Mouse (Mus musculus) olfactory bulb, adult 2 months (tissue): ENCODE results near the gene Cyth3.

Source experiments
- CTCF ChIP-seq: fragments of 200-500 bp; IDR thresholded peaks from 2 replicates; pipeline ENCODE4 v1.5.1; 2012; ENCODE audit warnings: low read depth, mild to moderate bottlenecking, low read length, moderate library complexity; ENCODE audit not compliant: insufficient read depth
- POLR2A ChIP-seq: fragments of 200-500 bp; IDR thresholded peaks from 2 replicates; pipeline ENCODE4 v1.6.1; 2012; ENCODE audit warnings: mild to moderate bottlenecking, low read depth, low read length, moderate library complexity; ENCODE audit not compliant: insufficient read depth

GRCm38 (mm10) chr5:143655511-143655943 lies 33.3 kb downstream of the Cyth3 start:
- TF ChIP-seq POLR2A (no peak), CTCF (no peak)
